Mouse (Mus musculus): ENCODE data around the gene Pogz.
"Not testable (repeated sequence)": the region's sequence is repeated elsewhere in the genome, so short reads cannot be mapped to it uniquely, and the experiment has no call there.

DNA sequence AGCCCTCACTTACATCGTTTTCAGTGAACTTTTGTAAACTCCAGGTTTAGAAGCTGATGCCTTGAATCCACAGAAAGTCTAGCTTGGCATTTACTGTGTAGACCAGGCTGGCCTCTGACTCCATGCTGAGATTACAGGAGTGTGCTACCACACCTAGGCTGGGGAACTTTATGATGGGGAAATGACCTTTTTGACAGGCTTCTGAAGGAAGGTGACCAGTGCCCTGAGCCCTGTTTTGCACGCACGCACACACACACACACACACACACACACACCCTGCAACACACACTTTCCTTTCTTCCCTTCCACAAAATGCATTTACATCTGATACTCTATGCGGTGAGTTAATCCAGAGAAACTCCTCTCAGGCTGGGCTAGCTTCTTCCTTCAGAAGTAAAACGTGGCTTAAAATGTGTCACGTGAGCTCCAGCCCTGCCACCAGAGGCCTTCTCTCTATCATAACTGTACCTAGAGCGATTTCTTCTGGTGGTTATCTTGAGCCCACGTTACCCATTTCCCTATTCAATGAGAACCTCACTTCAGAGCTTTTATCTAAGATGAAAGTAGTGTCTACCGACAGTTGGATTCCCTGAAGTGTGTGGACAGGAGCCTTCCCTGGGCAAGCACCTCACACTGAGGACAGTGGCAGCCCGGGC, 94.2 kb downstream of the Pogz start:
- TF ChIP-seq CTCF (IDR thresholded peaks at IDR 0.05; ENCODE audit: extremely low read depth, insufficient read length, insufficient replicate concordance, low read depth, low read length); POLR2A (IDR thresholded peaks at IDR 0.05; ENCODE audit: low read depth, low read length): not testable (repeated sequence)
